Mouse (Mus musculus) layer of hippocampus, adult 18-20 months (tissue): ENCODE measurements at regions not wholly inside any gene's neighbourhood (a gene's known extent, or its start where the extent isn't known, plus 50 kb on each side); places are given as distances from the start of the nearest gene placed in this dataset.

Experiments used
- DNase-seq, 2 experiments: peaks; one replicate each; pipeline ENCODE4 v3.0.0; 2022; ENCODE audit warnings: low spot score in 2 of 2

- no peak for DNase-seq
Observed at GRCm38 (mm10) chr14:56313969-56314368, 50.9 kb upstream of the Atp12a start.

GRCm38 (mm10) chr14:56314459-56314858, 50.4 kb upstream of the Atp12a start:
- peak in 1 of 2 experiments; percentile 57 for DNase-seq
